Mouse (Mus musculus) lung, adult 2 months (tissue): ENCODE data around the gene Cyb5r1.

Source experiments
- CTCF ChIP-seq: fragments of 200-500 bp; IDR thresholded peaks from 2 replicates; pipeline ENCODE4 v1.5.1; 2011; ENCODE audit warnings: mild to moderate bottlenecking, low read length, control low read depth; ENCODE audit not compliant: insufficient read depth
- POLR2A ChIP-seq: fragments of 200-500 bp; IDR thresholded peaks from 2 replicates; pipeline ENCODE4 v1.6.1; 2011; ENCODE audit warnings: low read depth, mild to moderate bottlenecking, control low read depth, low read length, borderline replicate concordance; ENCODE audit errors: extremely low read depth

DNA sequence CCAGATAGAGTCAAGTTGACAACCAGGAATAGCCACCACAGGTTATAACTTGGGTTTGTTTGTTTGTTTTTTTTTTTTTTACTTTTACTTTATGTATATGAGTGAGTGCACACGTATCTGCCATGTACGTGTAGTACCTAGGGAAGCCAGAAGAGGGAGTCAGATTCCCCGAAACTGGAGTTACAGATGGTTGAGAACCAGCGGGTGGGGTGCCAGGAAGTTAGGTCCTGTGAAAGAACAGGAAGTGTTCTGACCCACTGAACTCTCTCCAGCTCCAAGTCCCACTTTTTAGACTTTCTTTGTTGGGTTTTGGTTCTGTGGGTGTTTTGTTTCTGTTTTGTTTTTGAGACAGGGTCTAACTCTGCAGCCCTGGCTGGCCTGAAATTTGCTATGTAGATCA lies 30.1 kb downstream of the Cyb5r1 start:
- TF ChIP-seq POLR2A (no peak), CTCF (no peak)
